Mouse (Mus musculus) hindbrain, embryonic 12.5 days (tissue): ENCODE data around the gene Elf4. TPM values are rescaled to one million over a fixed set of nuclear protein-coding genes. Genes with fewer than 3 reads are reported as not detected.

ENCODE experiments used
- ATAC-seq: fragments of 200-750 bp; cut with Nextera tagmentation; 2 replicates; pipeline ENCODE4 v1.8.0; 2017; ENCODE audit warnings: moderate TSS enrichment; ENCODE audit not compliant: low FRiP score
- H3K27ac ChIP-seq: fragments of 300-500 bp; sonication (generic); 2 replicates; pipeline ENCODE4 v1.5.1; 2016; ENCODE audit warnings: mild to moderate bottlenecking
- H3K27me3 ChIP-seq: fragments of 300-500 bp; sonication (generic); 2 replicates; pipeline ENCODE4 v1.6.1; 2016; ENCODE audit warnings: mild to moderate bottlenecking
- H3K36me3 ChIP-seq: fragments of 300-500 bp; sonication (generic); 2 replicates; pipeline ENCODE4 v1.6.1; 2016; ENCODE audit warnings: mild to moderate bottlenecking
- H3K4me1 ChIP-seq: fragments of 300-500 bp; sonication (generic); 2 replicates; pipeline ENCODE4 v1.6.1; 2016
- H3K4me2 ChIP-seq: fragments of 300-500 bp; sonication (generic); replicated peaks from 2 replicates; pipeline ENCODE4 v1.6.1; 2016; ENCODE audit warnings: mild to moderate bottlenecking
- H3K4me3 ChIP-seq: fragments of 300-500 bp; sonication (generic); 2 replicates; pipeline ENCODE4 v1.5.1; 2016; ENCODE audit warnings: mild to moderate bottlenecking
- H3K9ac ChIP-seq: fragments of 300-500 bp; sonication (generic); 2 replicates; pipeline ENCODE4 v1.6.1; 2016; ENCODE audit warnings: mild to moderate bottlenecking, moderate library complexity
- H3K9me3 ChIP-seq: fragments of 300-500 bp; sonication (generic); replicated peaks from 2 replicates; pipeline ENCODE4 v1.6.1; 2016; ENCODE audit warnings: mild to moderate bottlenecking
- whole genome bisulfite sequencing: fragments of 180-500 bp; shearing (Covaris S2); methylation state at CpG from one replicate; pipeline ENCODE4 v1.1.7; 2016; 5-methylcytosine and 5-hydroxymethylcytosine counted together
- polyA plus RNA-seq: library from polyadenylated mRNA; unstranded; fragments of >200 nt; fragmentation: Nextera tagmentation; extraction: Ambion mirVana; gene quantifications from 2 replicates; pipeline ENCODE4 v1.2.1, GENCODE M21; 2016

Elf4 gene
- 2.1 and 2.9 TPM in 2 replicates for polyA plus RNA-seq

DNA sequence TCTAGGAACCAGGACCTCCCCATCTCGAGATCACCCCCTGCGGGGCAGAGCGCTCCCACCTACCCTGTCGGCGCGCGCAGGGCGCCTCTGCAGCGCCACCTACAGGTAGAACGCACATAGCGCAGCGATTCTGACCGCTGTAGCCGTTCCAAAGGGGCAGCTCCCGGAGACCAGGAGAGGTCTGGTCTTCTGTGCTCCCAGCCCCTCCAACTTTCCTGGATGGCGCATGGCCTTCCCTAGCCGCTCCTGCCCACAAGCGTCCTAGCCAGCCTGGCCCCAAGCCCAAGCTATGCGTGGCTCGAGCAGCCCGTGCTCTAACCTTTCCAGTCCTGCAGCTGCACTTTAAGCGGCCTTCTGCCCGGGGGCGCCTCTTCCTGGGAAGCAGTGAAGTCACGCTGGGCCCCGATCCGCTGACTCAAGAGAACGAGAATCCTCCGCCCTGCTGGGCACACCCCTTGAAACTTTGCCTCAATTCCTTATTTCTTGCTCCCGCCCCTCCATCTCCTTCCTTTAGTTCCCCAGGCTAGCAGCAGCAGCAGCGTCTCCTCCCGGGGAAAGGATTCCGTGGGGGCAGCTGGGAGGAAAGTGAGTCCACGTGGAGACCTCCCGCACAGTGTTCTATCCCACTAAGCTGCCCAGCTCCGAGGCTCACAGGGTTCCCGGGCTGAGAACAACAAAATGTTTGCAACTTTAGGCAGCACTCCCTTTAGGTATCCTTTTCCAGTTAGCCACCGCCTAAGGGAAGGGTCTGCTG lies at the start of gene Elf4:
TSS of gene Elf4 (minus strand) at position 379 of the 754 bp plus-strand sequence.
- Histone ChIP-seq H3K27me3 (no peaks in the 10 kb centered on the region), H3K9ac (peak within 1 kb of the TSS; percentile 45; the same call in 1 of the 2 replicates), H3K4me2 (peak within 1 kb of the TSS; percentile 54), H3K27ac (no peak within 1 kb of the TSS), H3K4me1 (no peaks in the 10 kb centered on the region), H3K9me3 (no peaks in the 10 kb centered on the region), H3K4me3 (peak within 1 kb of the TSS; percentile 30), H3K36me3 (no peaks in the 10 kb centered on the region)
- WGBS: 22% methylated on average over 38 of the region's 38 CpGs
- ATAC-seq: peak; percentile 84

DNA sequence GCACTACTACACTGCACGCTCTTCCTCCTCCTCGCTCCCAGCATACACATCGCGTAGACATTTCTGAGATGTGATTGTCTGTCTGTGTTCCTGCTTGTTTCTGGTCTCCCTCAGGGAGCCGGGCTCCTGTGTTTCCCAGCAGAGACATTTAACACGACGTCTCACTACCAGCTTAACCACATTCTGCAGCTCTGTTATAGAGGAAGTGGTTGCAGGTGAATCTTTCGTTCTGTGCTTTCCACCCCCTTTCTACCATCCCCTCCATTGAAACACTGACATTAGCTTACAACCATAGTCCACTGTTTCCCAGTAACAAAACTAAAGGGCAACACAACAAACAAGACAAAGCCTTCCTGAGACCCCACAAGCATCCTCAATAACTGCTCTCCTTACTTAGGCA lies 30.8 kb upstream of the Elf4 start:
- H3K4me3 ChIP-seq: no peak overlapping the region
- no peak overlapping the region for H3K9ac ChIP-seq
- 87% methylated on average over 8 of the region's 8 CpGs for WGBS
- no peaks in the 10 kb centered on the region for H3K9me3 ChIP-seq
- no peak overlapping the region for H3K4me2 ChIP-seq
- 0 out of 2 replicates have a peak, but pooled peaks cover 15% of the 10 kb centered on the region for H3K36me3 ChIP-seq
- ATAC-seq: no peak
- no peaks in the 10 kb centered on the region for H3K4me1 ChIP-seq
- no peaks in the 10 kb centered on the region for H3K27me3 ChIP-seq
- no peak overlapping the region for H3K27ac ChIP-seq

DNA sequence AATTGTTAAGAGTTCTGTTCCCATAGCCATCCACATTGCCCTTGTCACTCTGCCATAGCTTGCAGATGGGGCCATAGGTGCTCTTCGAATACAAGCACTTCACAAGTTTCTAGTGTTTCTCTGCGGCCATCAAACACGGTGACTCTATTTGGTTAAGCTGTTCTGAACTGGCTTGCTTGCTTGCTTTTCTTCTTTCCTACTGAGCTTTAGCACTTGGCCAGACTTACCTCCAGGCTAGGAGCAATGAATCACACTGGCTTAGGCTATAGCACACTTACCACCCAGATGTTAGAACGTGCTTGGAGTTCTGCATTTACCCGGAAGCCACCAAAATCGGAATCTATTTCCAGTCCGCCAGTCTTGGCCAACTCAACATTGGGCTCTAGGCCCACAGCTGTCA lies 18.8 kb upstream of the Elf4 start:
- no peak overlapping the region for H3K9ac ChIP-seq
- no peaks in the 10 kb centered on the region for H3K4me1 ChIP-seq
- no peak for ATAC-seq
- H3K9me3 ChIP-seq: no peaks in the 10 kb centered on the region
- no peak overlapping the region for H3K4me2 ChIP-seq
- no peak overlapping the region for H3K27ac ChIP-seq
- H3K36me3 ChIP-seq: peaks cover 14% of the 10 kb centered on the region; the same call in 1 of the 2 replicates
- no peak overlapping the region for H3K4me3 ChIP-seq
- WGBS: 90% methylated on average over 7 of the region's 7 CpGs
- no peaks in the 10 kb centered on the region for H3K27me3 ChIP-seq

DNA sequence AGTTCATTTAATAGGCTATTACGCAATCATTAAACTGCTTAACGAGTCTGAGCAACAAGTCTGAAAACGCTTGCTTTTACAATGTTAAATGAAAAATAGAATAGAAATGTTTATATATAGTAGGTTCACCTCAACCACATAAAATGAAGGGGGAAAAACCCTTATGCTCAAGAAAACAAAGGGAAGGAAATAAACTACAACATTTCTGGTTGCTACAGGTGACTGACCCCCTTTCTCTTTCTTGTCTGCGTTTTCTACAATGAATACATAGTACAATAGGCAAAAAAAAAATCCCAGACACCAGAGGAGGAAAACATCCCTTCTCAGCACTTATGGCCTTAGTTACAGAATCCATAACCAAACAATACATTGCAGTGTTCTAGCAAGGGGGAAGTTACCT lies 18.2 kb upstream of the Elf4 start:
- Histone ChIP-seq H3K9ac (no peak overlapping the region), H3K4me1 (no peaks in the 10 kb centered on the region), H3K36me3 (peaks cover 14% of the 10 kb centered on the region; the same call in 1 of the 2 replicates), H3K4me3 (no peak overlapping the region), H3K9me3 (no peaks in the 10 kb centered on the region), H3K4me2 (no peak overlapping the region), H3K27ac (no peak overlapping the region), H3K27me3 (no peaks in the 10 kb centered on the region)
- WGBS: 92% methylated on average over 4 of the region's 4 CpGs
- no peak for ATAC-seq

DNA sequence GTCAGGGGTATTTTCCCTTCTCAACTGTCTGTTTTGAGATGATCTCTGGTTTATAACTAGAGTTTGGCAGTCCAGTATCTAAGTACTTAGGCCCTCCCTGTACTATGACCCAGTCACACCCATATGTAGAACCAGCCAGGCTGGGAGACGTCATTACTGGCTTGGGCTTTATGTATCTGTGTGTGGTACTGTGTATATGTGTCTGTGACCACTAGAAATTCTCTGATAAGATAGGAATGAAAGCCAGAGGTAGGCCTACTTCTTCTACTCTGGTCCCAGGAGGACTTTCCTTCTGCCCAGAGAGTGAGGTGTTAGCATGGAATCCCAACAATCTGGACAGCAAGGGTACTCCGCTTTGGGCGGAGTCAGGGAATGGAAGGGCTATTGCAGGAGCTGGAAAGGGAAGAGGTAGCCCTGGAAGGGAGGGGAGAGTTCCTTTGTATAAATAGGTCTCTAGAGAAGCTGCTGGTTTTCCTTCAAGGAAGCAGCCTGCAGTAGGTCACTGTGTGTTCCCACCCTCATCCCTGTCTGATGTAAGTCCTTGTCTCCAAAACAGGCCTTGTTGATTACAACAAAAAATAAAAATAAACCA lies 4.5 kb upstream of the Elf4 start:
- no peaks in the 10 kb centered on the region for H3K9me3 ChIP-seq
- H3K36me3 ChIP-seq: no peaks in the 10 kb centered on the region
- H3K27me3 ChIP-seq: no peaks in the 10 kb centered on the region
- H3K9ac ChIP-seq: no peak overlapping the region
- no peak overlapping the region for H3K27ac ChIP-seq
- H3K4me2 ChIP-seq: no peak overlapping the region
- H3K4me1 ChIP-seq: no peaks in the 10 kb centered on the region
- H3K4me3 ChIP-seq: no peak overlapping the region
- no peak for ATAC-seq
- WGBS: 89% methylated on average over 3 of the region's 3 CpGs

DNA sequence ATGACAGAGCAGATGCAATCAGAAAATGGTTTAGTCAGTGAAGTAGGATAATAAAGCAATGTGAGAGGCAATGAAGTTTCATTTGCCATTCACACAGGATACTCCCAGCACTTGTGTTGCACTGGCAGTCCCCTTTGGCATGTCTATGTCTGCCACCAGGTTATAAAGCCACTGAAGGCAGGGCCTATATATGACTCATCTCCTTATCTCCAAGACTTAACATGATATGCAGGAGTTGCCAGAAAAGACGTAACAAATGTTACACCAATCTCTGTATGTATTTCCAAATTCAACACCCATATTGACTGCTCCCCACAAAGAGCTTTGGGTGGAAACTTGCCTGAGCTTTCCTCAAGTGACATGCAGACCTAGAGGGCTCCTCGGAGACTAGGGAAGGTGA lies 3.2 kb upstream of the Elf4 start:
- ATAC-seq: no peak
- no peaks in the 10 kb centered on the region for H3K36me3 ChIP-seq
- H3K9me3 ChIP-seq: no peaks in the 10 kb centered on the region
- no peak overlapping the region for H3K4me2 ChIP-seq
- no peak overlapping the region for H3K9ac ChIP-seq
- no peak overlapping the region for H3K4me3 ChIP-seq
- 85% methylated on average over 2 of the region's 2 CpGs for WGBS
- no peaks in the 10 kb centered on the region for H3K27me3 ChIP-seq
- no peaks in the 10 kb centered on the region for H3K4me1 ChIP-seq
- no peak overlapping the region for H3K27ac ChIP-seq

DNA sequence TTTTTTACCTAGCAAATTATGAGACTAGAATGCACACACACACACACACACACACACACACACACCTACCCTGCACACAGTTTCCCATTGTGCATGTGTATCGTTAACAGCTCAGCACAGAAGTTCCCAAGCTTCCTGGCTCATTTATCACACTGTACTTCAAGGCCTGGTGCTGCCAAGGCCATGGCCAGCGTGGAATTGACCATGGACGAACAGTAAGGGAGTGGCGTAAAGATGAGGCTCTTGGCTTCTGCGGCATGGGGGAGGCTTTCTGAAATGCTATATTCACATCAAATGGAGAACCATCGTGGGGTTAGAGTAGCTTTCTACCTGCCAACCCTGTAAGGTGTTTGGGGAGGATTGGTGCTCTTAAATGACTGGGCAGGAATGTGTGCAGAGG lies 1.5 kb upstream of the Elf4 start:
- no peak overlapping the region for H3K9ac ChIP-seq
- H3K4me1 ChIP-seq: no peaks in the 10 kb centered on the region
- WGBS: 89% methylated on average over 6 of the region's 6 CpGs
- no peak overlapping the region for H3K4me3 ChIP-seq
- no peak overlapping the region for H3K4me2 ChIP-seq
- no peaks in the 10 kb centered on the region for H3K9me3 ChIP-seq
- no peaks in the 10 kb centered on the region for H3K36me3 ChIP-seq
- no peak for ATAC-seq
- no peak overlapping the region for H3K27ac ChIP-seq
- H3K27me3 ChIP-seq: no peaks in the 10 kb centered on the region

DNA sequence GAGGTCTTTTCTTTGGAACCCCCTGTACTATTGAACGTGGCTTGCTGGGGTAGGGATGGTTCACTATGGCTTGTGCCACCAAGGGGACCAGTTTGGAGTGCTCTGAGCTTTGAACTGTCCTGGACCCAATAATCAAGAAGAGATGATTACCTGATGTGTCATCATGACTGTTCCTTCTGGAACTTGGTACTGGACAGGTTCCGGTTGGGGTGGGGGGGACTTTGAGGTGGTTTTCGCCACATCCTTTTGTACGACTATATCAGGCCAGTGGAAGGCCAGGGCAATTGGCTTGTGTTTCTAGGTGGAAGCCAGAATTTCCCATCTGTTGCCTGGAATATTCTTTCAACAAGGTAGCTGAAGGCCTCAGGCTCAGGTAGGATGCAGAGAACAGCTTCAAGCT lies 704 bp upstream of the Elf4 start:
- H3K9ac ChIP-seq: no peak overlapping the region
- H3K27ac ChIP-seq: no peak overlapping the region
- WGBS: 88% methylated on average over 4 of the region's 4 CpGs
- H3K36me3 ChIP-seq: no peaks in the 10 kb centered on the region
- H3K4me2 ChIP-seq: no peak overlapping the region
- H3K4me1 ChIP-seq: no peaks in the 10 kb centered on the region
- no peak overlapping the region for H3K4me3 ChIP-seq
- no peak for ATAC-seq
- H3K9me3 ChIP-seq: no peaks in the 10 kb centered on the region
- no peaks in the 10 kb centered on the region for H3K27me3 ChIP-seq

DNA sequence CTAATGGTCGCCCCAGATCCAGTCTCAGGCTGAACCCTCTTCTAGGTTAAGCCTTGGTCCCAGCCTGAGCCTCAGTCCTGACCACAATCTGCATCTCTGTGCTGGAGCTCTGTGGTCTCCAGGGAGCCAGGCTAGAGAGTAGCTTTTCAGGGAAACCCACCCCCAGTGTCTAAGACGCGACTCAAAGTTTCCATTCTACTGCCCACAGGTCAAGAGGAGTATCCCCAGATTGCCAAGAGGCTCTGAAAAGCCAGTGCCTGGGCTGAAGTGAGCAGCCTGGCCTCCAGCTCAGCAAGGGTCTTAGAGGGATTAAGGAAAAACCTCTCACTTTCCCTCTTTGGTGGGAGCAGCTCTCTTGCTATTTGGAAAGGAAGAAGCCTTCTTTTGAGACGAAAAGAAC lies 635 bp downstream of the Elf4 start:
- H3K4me2 ChIP-seq: peak overlapping the region; percentile 54
- H3K9ac ChIP-seq: no peak overlapping the region
- H3K9me3 ChIP-seq: no peaks in the 10 kb centered on the region
- H3K27me3 ChIP-seq: no peaks in the 10 kb centered on the region
- H3K27ac ChIP-seq: no peak overlapping the region
- H3K4me3 ChIP-seq: peak overlapping the region; percentile 30; the same call in 1 of the 2 replicates
- ATAC-seq: peak; percentile 26; the same call in 1 of the 2 replicates
- 35% methylated on average over 4 of the region's 4 CpGs for WGBS
- H3K36me3 ChIP-seq: no peaks in the 10 kb centered on the region
- no peaks in the 10 kb centered on the region for H3K4me1 ChIP-seq

DNA sequence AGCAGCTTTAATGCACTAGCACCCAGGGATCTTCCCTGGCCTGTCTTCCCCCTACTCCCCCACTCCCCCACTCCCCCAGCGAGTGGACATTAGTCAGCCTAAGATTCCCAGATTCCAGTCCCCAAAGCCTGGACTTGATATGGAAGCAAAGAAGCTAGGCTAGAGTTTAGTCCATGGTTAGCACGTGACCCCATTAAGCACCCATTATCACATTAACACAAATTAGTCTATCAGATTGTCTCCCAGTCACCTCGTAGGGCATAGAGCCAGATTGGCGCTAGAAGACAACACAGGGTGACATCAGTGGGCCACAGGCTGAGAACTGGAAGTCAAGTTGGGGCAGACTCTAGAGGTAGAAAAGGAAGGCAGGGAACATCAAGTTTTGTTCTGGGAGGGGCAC lies 1.9 kb downstream of the Elf4 start:
- ATAC-seq: no peak
- Histone ChIP-seq H3K4me2 (no peak overlapping the region), H3K36me3 (no peaks in the 10 kb centered on the region), H3K27ac (no peak overlapping the region), H3K27me3 (0 out of 2 replicates have a peak, but pooled peaks cover 3% of the 10 kb centered on the region), H3K4me3 (no peak overlapping the region), H3K9me3 (no peaks in the 10 kb centered on the region), H3K9ac (no peak overlapping the region), H3K4me1 (no peaks in the 10 kb centered on the region)
- WGBS: 80% methylated on average over 4 of the region's 4 CpGs

DNA sequence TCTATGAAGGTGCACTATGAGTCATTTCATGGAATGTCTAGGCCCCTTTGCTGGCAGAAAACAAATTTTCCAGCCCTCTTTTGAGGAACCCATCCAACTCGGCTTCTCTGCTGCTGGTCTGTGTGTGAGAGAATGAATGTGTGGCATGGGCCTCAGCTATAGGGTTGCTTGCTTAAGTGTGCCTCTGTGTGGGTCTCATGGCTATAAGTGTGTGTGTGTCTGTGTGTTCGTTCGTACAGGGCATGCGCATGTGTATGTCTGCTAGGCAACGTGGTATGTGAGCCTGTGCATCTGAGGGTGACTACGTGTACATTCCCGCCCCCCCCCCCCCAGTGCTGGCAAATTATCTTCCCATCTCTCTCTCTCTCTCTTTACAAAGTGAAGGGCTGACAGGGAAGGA lies 2.4 kb downstream of the Elf4 start:
- Histone ChIP-seq H3K4me2 (no peak overlapping the region), H3K4me3 (no peak overlapping the region), H3K27me3 (0 out of 2 replicates have a peak, but pooled peaks cover 8% of the 10 kb centered on the region), H3K9me3 (no peaks in the 10 kb centered on the region), H3K4me1 (no peaks in the 10 kb centered on the region), H3K9ac (no peak overlapping the region), H3K27ac (no peak overlapping the region), H3K36me3 (no peaks in the 10 kb centered on the region)
- no peak for ATAC-seq
- WGBS: 78% methylated on average over 7 of the region's 7 CpGs

DNA sequence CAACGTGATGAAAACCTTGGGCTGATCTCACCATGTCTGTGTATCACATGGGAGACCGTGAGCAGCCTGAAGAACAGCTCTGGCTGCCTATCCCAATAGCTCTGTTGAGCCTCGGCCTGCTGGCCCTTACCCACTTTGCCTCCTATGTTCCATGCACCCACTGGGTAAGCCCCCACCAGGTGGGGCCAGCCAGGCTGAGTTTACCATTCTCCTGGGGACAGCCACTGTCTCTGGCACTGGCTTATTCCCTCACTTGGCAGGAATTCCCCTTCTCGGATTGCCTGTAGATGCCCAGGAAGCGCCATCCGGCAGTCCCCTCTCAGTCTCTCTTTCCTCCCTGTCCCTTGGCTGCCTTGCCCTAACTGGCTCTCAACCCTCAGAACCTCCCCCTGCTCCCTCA lies 6.0 kb downstream of the Elf4 start:
- 71% methylated on average over 6 of the region's 6 CpGs for WGBS
- Histone ChIP-seq H3K9ac (no peak overlapping the region), H3K4me3 (no peak overlapping the region), H3K9me3 (0 out of 2 replicates have a peak, but pooled peaks cover 3% of the 10 kb centered on the region), H3K4me1 (no peaks in the 10 kb centered on the region), H3K27me3 (peaks cover 41% of the 10 kb centered on the region), H3K27ac (no peak overlapping the region), H3K36me3 (no peaks in the 10 kb centered on the region), H3K4me2 (no peak overlapping the region)
- no peak for ATAC-seq

DNA sequence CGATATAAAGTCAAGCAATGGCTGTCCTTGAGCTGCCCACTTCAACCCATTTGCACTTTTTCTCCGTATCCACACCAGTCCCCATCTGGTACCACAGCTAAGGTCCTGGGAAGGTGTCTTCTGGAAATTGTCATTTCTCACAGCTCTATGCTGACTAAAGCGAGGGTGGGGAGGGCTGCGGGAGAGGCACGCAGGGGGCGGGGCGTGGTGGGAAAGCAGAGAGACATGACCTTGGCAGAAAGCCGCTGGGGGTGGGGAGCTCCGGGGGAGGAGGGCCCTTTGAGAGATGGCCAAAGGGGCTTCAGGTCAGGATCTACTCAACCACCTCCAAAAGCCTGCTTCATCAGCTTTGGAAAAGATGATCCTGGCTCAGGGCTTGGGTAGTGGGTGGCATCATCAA lies 7.9 kb downstream of the Elf4 start:
- Histone ChIP-seq H3K27ac (no peak overlapping the region), H3K4me1 (no peaks in the 10 kb centered on the region), H3K9ac (no peak overlapping the region), H3K36me3 (no peaks in the 10 kb centered on the region), H3K4me3 (no peak overlapping the region), H3K27me3 (peaks cover 46% of the 10 kb centered on the region), H3K9me3 (0 out of 2 replicates have a peak, but pooled peaks cover 3% of the 10 kb centered on the region), H3K4me2 (no peak overlapping the region)
- no peak for ATAC-seq
- WGBS: 46% methylated on average over 9 of the region's 9 CpGs
